Mouse (Mus musculus) kidney, embryonic 14.5 days (tissue): ENCODE data around the gene Hspa4. TPM values are rescaled to one million over a fixed set of nuclear protein-coding genes. Genes with fewer than 3 reads are reported as not detected.

Experiments used
- ATAC-seq: fragments of 200-750 bp; cut with Nextera tagmentation; 2 replicates; pipeline ENCODE4 v1.8.0; 2017; ENCODE audit warnings: moderate number of reproducible peaks, mild to moderate bottlenecking, moderate TSS enrichment, moderate library complexity; ENCODE audit not compliant: low FRiP score, low TSS enrichment
- H3K27ac ChIP-seq: fragments of 300-500 bp; sonication (generic); 2 replicates; pipeline ENCODE4 v1.5.1; 2014; ENCODE audit warnings: low read depth, mild to moderate bottlenecking, low read length, moderate library complexity, mixed read lengths
- H3K27me3 ChIP-seq: fragments of 300-500 bp; sonication (generic); 2 replicates; pipeline ENCODE4 v1.6.1; 2014; ENCODE audit warnings: mild to moderate bottlenecking, low read length; ENCODE audit not compliant: control insufficient read depth, insufficient read depth
- H3K36me3 ChIP-seq: fragments of 300-500 bp; sonication (generic); 2 replicates; pipeline ENCODE4 v1.6.1; 2014; ENCODE audit warnings: low read length, mixed read lengths; ENCODE audit not compliant: control insufficient read depth, insufficient read depth
- H3K4me1 ChIP-seq: fragments of 300-500 bp; sonication (generic); 2 replicates; pipeline ENCODE4 v1.6.1; 2014; ENCODE audit warnings: low read length, mixed read lengths; ENCODE audit not compliant: control insufficient read depth, insufficient read depth
- H3K4me2 ChIP-seq: fragments of 300-500 bp; sonication (generic); replicated peaks from 2 replicates; pipeline ENCODE4 v1.6.1; 2014; ENCODE audit warnings: low read depth, mild to moderate bottlenecking, low read length
- H3K4me3 ChIP-seq: fragments of 300-500 bp; sonication (generic); 2 replicates; pipeline ENCODE4 v1.5.1; 2014; ENCODE audit warnings: mild to moderate bottlenecking, low read length
- H3K9ac ChIP-seq: fragments of 300-500 bp; sonication (generic); 2 replicates; pipeline ENCODE4 v1.6.1; 2014; ENCODE audit warnings: low read depth, mild to moderate bottlenecking, low read length, moderate library complexity
- H3K9me3 ChIP-seq: fragments of 300-500 bp; sonication (generic); 2 replicates; pipeline ENCODE4 v1.6.1; 2016; ENCODE audit warnings: low read length; ENCODE audit not compliant: control insufficient read depth
- WGBS: fragments of 180-500 bp; shearing (Covaris S2); extraction: QIAGEN DNeasy Blood & Tissue Kit; methylation state at CpG from one replicate; pipeline ENCODE4 v1.1.7; 2014; 5-methylcytosine and 5-hydroxymethylcytosine counted together
- polyA plus RNA-seq: library from polyadenylated mRNA; unstranded; fragments of >200 nt; fragmentation: Nextera tagmentation; extraction: Ambion mirVana; gene quantifications from 2 replicates; pipeline ENCODE4 v1.2.1, GENCODE M21; 2014

Gene Hspa4
- polyA plus RNA-seq, 1 experiment from 2014 or later, result 110 TPM

GRCm38 (mm10) chr11:53273313-53273712 is 26.9 kb downstream of the Hspa4 start:
- Histone ChIP-seq H3K27ac (no peak overlapping the region), H3K9me3 (no peaks in the 10 kb centered on the region), H3K27me3 (no peaks in the 10 kb centered on the region), H3K4me3 (no peak overlapping the region), H3K4me1 (no peaks in the 10 kb centered on the region), H3K4me2 (no peak overlapping the region), H3K9ac (no peak overlapping the region), H3K36me3 (peaks cover 93% of the 10 kb centered on the region)
- 92% methylated on average over 5 of the region's 5 CpGs for WGBS
- no peak for ATAC-seq

GRCm38 (mm10) chr11:53269596-53269995 is 30.7 kb downstream of the Hspa4 start:
- H3K4me2 ChIP-seq, result no peak overlapping the region
- ATAC-seq, result no peak
- H3K27me3 ChIP-seq, result no peaks in the 10 kb centered on the region
- H3K27ac ChIP-seq, result no peak overlapping the region
- H3K9ac ChIP-seq, result no peak overlapping the region
- no peaks in the 10 kb centered on the region for H3K4me1 ChIP-seq
- peaks cover 98% of the 10 kb centered on the region for H3K36me3 ChIP-seq
- H3K4me3 ChIP-seq, result no peak overlapping the region
- 94% methylated on average over 6 of the region's 6 CpGs for WGBS
- H3K9me3 ChIP-seq, result no peaks in the 10 kb centered on the region

DNA sequence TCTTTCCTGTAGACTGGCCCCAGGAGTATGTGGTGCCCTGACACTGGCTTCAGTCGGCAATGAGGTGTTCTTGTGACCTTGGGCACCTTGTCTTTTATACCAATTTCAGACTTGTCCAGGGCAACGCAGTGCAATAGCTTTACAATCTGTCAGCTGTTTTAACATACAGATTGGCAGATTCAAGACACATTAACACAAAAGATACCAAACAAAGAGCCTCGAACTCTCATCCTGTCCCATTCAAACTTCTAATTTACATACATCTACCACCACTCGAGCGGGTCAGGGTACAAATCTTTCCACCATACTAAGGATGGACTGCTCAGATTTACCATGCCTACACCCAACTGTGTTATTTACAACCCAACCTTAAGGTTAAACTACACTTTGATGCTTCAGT is 39.7 kb downstream of the Hspa4 start:
- ATAC-seq, result no peak
- Histone ChIP-seq H3K4me3 (no peak overlapping the region), H3K27ac (no peak overlapping the region), H3K4me2 (no peak overlapping the region), H3K9ac (no peak overlapping the region), H3K4me1 (no peaks in the 10 kb centered on the region), H3K36me3 (peaks cover 56% of the 10 kb centered on the region), H3K27me3 (no peaks in the 10 kb centered on the region), H3K9me3 (no peaks in the 10 kb centered on the region)
- WGBS, result 88% methylated on average over 5 of the region's 5 CpGs

DNA sequence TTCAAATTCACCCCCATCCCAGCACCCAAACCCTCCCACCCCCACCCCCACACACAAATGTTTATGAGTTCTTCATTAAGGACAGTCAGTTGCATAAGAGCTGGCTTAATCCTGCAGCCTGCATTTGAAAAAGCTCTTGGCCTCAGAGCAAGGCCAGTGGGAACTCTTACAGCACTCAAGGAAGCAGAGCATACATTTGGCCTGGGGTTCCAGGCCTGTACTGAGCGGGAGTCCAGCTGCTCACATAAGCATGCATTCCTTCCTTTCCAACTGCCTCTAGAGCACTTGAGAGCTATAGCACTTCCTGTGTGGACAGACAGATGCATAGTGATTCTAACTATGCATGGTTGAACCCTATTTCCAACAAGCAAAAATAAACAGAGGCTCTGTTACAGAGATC is 40.2 kb downstream of the Hspa4 start:
- H3K4me3 ChIP-seq, result no peak overlapping the region
- ATAC-seq, result no peak
- WGBS, result 93% methylated on average over 1 of the region's 1 CpGs
- no peak overlapping the region for H3K27ac ChIP-seq
- H3K36me3 ChIP-seq, result peaks cover 51% of the 10 kb centered on the region
- no peaks in the 10 kb centered on the region for H3K27me3 ChIP-seq
- H3K9me3 ChIP-seq, result no peaks in the 10 kb centered on the region
- no peaks in the 10 kb centered on the region for H3K4me1 ChIP-seq
- H3K9ac ChIP-seq, result no peak overlapping the region
- H3K4me2 ChIP-seq, result no peak overlapping the region

DNA sequence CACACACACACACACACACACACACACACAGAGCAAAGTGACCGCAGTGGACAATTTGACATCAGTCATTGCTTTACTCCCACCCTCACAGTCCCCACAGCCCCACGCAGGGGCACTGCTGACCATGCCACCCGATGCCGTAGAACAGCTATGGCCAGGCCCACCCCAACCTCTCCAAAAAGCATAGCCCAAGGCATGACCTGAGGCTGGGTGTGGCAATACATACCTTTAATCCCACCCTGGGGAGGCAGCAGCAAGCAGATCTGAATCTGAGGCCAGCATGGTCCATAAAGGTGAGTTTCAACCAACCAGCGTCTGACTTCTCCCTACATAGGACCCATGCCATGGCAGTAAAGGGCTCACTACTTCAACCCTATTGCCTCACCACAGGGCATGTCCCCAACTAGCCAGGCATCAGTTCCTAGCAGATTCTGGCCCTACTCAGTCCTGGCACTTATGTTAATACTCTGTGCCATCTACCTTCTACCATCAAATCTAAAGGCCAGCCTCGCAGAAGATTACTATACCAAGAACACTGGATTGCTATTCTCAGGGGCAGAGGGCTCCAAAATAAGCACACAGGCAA is 41.1 kb downstream of the Hspa4 start:
- H3K36me3 ChIP-seq, result peaks cover 42% of the 10 kb centered on the region
- H3K27ac ChIP-seq, result no peak overlapping the region
- no peak overlapping the region for H3K9ac ChIP-seq
- ATAC-seq, result 0 out of 2 replicates have a peak, but pooled peaks have one; percentile 51
- WGBS, result 77% methylated on average over 6 of the region's 6 CpGs
- H3K9me3 ChIP-seq, result no peaks in the 10 kb centered on the region
- H3K4me2 ChIP-seq, result no peak overlapping the region
- no peak overlapping the region for H3K4me3 ChIP-seq
- no peaks in the 10 kb centered on the region for H3K27me3 ChIP-seq
- no peaks in the 10 kb centered on the region for H3K4me1 ChIP-seq

DNA sequence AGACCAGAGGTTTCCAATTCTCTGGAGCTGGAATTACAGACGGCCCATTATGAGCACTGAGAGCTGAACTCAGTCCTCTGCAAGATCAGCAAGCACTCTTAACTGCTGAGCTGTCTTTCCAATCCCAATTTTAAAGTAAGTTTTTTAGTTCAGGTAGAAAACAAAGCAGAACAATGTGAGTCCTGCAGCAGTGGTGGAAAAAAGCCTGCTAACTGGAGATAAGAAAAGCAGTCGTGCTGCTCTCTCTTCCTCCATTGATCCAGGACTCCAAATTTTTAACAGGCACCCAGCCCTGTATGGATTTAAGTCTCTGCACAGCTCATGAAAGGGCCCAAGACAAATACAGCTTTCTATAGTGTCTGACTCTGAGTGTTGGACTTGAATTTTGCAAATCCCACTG is 43.3 kb downstream of the Hspa4 start:
- Histone ChIP-seq H3K9ac (no peak overlapping the region), H3K4me2 (no peak overlapping the region), H3K27ac (no peak overlapping the region), H3K4me1 (no peaks in the 10 kb centered on the region), H3K4me3 (no peak overlapping the region), H3K9me3 (no peaks in the 10 kb centered on the region), H3K27me3 (no peaks in the 10 kb centered on the region), H3K36me3 (peaks cover 22% of the 10 kb centered on the region)
- WGBS, result 89% methylated on average over 2 of the region's 2 CpGs
- ATAC-seq, result no peak

- no peaks in the 10 kb centered on the region for H3K9me3 ChIP-seq
- H3K4me2 ChIP-seq, result no peak overlapping the region
- H3K4me3 ChIP-seq, result no peak overlapping the region
- peaks cover 3% of the 10 kb centered on the region; the same call in 1 of the 2 replicates for H3K36me3 ChIP-seq
- no peaks in the 10 kb centered on the region for H3K27me3 ChIP-seq
- ATAC-seq, result no peak
- no peaks in the 10 kb centered on the region for H3K4me1 ChIP-seq
- no peak overlapping the region for H3K9ac ChIP-seq
- 40% methylated on average over 7 of the region's 7 CpGs for WGBS
- no peak overlapping the region for H3K27ac ChIP-seq
Measured at GRCm38 (mm10) chr11:53254926-53255325, 45.3 kb downstream of the Hspa4 start.

DNA sequence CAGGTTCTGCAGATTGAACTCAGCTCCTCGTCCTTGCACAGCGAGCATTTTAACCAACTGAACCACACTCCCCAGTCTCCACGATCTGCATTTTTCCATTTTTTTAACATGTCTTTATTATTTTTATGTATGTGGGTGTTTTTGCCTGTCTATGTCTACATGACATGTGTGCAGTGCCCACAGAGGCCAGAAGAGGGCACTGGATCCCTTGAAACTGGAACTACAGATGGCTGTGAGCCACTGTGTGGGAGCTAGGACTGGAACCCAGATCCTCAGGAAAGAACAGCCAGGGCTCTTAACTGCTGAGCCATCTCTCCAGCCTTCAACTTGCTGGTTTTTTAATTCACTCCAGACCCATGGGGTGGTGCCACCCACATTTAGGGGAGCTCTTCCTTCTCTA is 45.8 kb downstream of the Hspa4 start:
- H3K27ac ChIP-seq, result no peak overlapping the region
- H3K9me3 ChIP-seq, result no peaks in the 10 kb centered on the region
- H3K4me3 ChIP-seq, result no peak overlapping the region
- no peaks in the 10 kb centered on the region for H3K36me3 ChIP-seq
- no peaks in the 10 kb centered on the region for H3K4me1 ChIP-seq
- H3K27me3 ChIP-seq, result no peaks in the 10 kb centered on the region
- ATAC-seq, result no peak
- no peak overlapping the region for H3K4me2 ChIP-seq
- 91% methylated on average over 3 of the region's 3 CpGs for WGBS
- H3K9ac ChIP-seq, result no peak overlapping the region

- Histone ChIP-seq H3K27me3 (no peaks in the 10 kb centered on the region), H3K4me2 (no peak overlapping the region), H3K27ac (no peak overlapping the region), H3K9me3 (no peaks in the 10 kb centered on the region), H3K9ac (no peak overlapping the region), H3K4me3 (no peak overlapping the region), H3K4me1 (no peaks in the 10 kb centered on the region), H3K36me3 (no peaks in the 10 kb centered on the region)
- WGBS, result 89% methylated on average over 12 of the region's 12 CpGs
- peak; percentile 45; the same call in 1 of the 2 replicates for ATAC-seq
Measured at GRCm38 (mm10) chr11:53252186-53253119, 47.8 kb downstream of the Hspa4 start.
